Mouse (Mus musculus) WW6 (cell line): ENCODE results near the gene Ube2e1.
A peak's percentile ranks its signal among the peaks of the same experiment; 100 is the strongest.
"Not testable (repeated sequence)": the region's sequence is repeated elsewhere in the genome, so short reads cannot be mapped to it uniquely, and the experiment has no call there.

Source experiments
- DNase-seq: peaks from one replicate; pipeline ENCODE4 v3.0.0-alpha.2; 2013; ENCODE audit warnings: low read depth, low spot score

Gene Ube2e1

GRCm38 (mm10) chr14:18241786-18242185, 89.9 kb downstream of the Ube2e1 start:
- DNase-seq: no peak

- no peak for DNase-seq
Observed at GRCm38 (mm10) chr14:18240132-18240531, 91.5 kb downstream of the Ube2e1 start.

GRCm38 (mm10) chr14:18238750-18239731, 92.6 kb downstream of the Ube2e1 start, which contains the start of gene Nr1d2:
Nr1d2 (minus strand) TSS chr14:18239127.
- DNase-seq: peak; percentile 97

- DNase-seq: peak; percentile 88
Observed at GRCm38 (mm10) chr14:18238131-18238749, 93.4 kb downstream of the Ube2e1 start.

- no peak for DNase-seq
Observed at GRCm38 (mm10) chr14:18237381-18237780, 94.3 kb downstream of the Ube2e1 start.

GRCm38 (mm10) chr14:18236496-18237235, 95.0 kb downstream of the Ube2e1 start:
- not testable (repeated sequence) for DNase-seq

- DNase-seq: no peak
Observed at GRCm38 (mm10) chr14:18233981-18234960, 97.4 kb downstream of the Ube2e1 start.

- DNase-seq: no peak
Observed at GRCm38 (mm10) chr14:18233076-18233475, 98.6 kb downstream of the Ube2e1 start.
